Comparison of ENCODE assay signal across 31 mouse cellular contexts in genomic region chr1:34259898-34260297, GRCm38 (mm10).
A peak's percentile ranks its signal among the peaks of the same experiment; 100 is the strongest.
DNase-seq lines count a peak whose midpoint lies in the region; ATAC-seq lines count a peak whose summit lies in the region.
"Had no signal": no experiment of that assay in that cellular context is flagged by ENCODE, and none has a peak within 500 bp of the region (broad histone marks: within the 10 kb centered on the region; RNA-seq: fewer than 3 reads in every experiment).

No protein-coding gene starts in this region.

- 0 out of 2 replicates have a peak, but pooled peaks cover 2% of the 10 kb centered on the region for H3K4me1 ChIP-seq in heart, embryonic 10.5 days
- peaks cover 17% of the 10 kb centered on the region for H3K4me1 ChIP-seq in heart, embryonic 16.5 days (ENCODE audit: control insufficient read depth, insufficient read depth, low read length)
- peaks cover 3% of the 10 kb centered on the region for H3K4me1 ChIP-seq in liver, embryonic 16.5 days (ENCODE audit: control insufficient read depth, low read depth, low read length)
- H3K4me1 ChIP-seq in liver, embryonic 12.5 days: peaks cover 12% of the 10 kb centered on the region; the same call in 1 of the 2 replicates
- H3K4me1 ChIP-seq: embryonic facial prominence, embryonic 13.5 days; forebrain, embryonic 10.5 days; forebrain, embryonic 15.5 days; kidney, embryonic 15.5 days; limb, embryonic 12.5 days; lung, embryonic 15.5 days; megakaryocyte, embryonic 14.5 days; midbrain, embryonic 13.5 days; neural tube, embryonic 13.5 days had no signal

- no peaks in the 10 kb centered on the region for H3K27me3 ChIP-seq in heart, embryonic 10.5 days (ENCODE audit: insufficient read depth, poor library complexity, severe bottlenecking)
- no peaks in the 10 kb centered on the region for H3K27me3 ChIP-seq in heart, embryonic 16.5 days (ENCODE audit: control insufficient read depth, insufficient read depth, low read length)
- H3K27me3 ChIP-seq in liver, embryonic 16.5 days (ENCODE audit: control insufficient read depth, insufficient read depth, low read depth, low read length): no peaks in the 10 kb centered on the region
- H3K27me3 ChIP-seq in liver, embryonic 12.5 days (replicated peaks): no peaks in the 10 kb centered on the region
- H3K27me3 ChIP-seq: embryonic facial prominence, embryonic 13.5 days; forebrain, embryonic 15.5 days; kidney, embryonic 15.5 days; limb, embryonic 12.5 days; lung, embryonic 15.5 days; megakaryocyte, embryonic 14.5 days; midbrain, embryonic 13.5 days; neural tube, embryonic 13.5 days had no signal

- H3K4me3 ChIP-seq in heart, embryonic 10.5 days: no peak overlapping the region
- no peak overlapping the region for H3K4me3 ChIP-seq in heart, embryonic 16.5 days (ENCODE audit: low read length)
- H3K4me3 ChIP-seq in liver, embryonic 16.5 days (ENCODE audit: low read depth, low read length): no peak overlapping the region
- no peak overlapping the region for H3K4me3 ChIP-seq in liver, embryonic 12.5 days
- H3K4me3 ChIP-seq: embryonic facial prominence, embryonic 13.5 days; forebrain, embryonic 10.5 days; forebrain, embryonic 15.5 days; gastrocnemius, adult 2 months; kidney, embryonic 15.5 days; layer of hippocampus, adult 2 months; left cerebral cortex, adult 2 months; limb, embryonic 12.5 days; lung, embryonic 15.5 days; megakaryocyte, embryonic 14.5 days; midbrain, embryonic 13.5 days; neural tube, embryonic 13.5 days had no signal

- intact Hi-C loops in heart, postnatal 10 days (cut with DNase I): loop anchor here (5.0 kb wide), 1 partner anchor 43 kb away; no protein-coding TSS in a partner anchor

- H3K9ac ChIP-seq in heart, embryonic 16.5 days (ENCODE audit: low read length): no peak overlapping the region
- no peak overlapping the region for H3K9ac ChIP-seq in liver, embryonic 16.5 days (ENCODE audit: low read depth, low read length)
- no peak overlapping the region for H3K9ac ChIP-seq in liver, embryonic 12.5 days
- H3K9ac ChIP-seq: embryonic facial prominence, embryonic 13.5 days; forebrain, embryonic 15.5 days; hindbrain, embryonic 14.5 days; kidney, embryonic 15.5 days; limb, embryonic 12.5 days; lung, embryonic 15.5 days; midbrain, embryonic 13.5 days; neural tube, embryonic 13.5 days had no signal

- DNase-seq in heart, adult 8-10 months (ENCODE audit: low spot score): peak; percentile 9
- DNase-seq in heart, embryonic 10.5 days (ENCODE audit: low spot score): no peak
- no peak for DNase-seq in heart, postnatal 10 days
- no peak for DNase-seq in gastrocnemius, adult 18-20 months (ENCODE audit: low spot score)
- DNase-seq: adrenal gland, adult 8-10 months; cerebellum, adult 11-12 months; cerebellum, adult 9-11 months; gastrocnemius, adult 2 months; gastrocnemius, postnatal 36 days; kidney, adult 18-20 months; kidney, postnatal 25 days; right cerebral cortex, postnatal 4 days; thymus, adult 18-20 months; thymus, postnatal 25 days had no signal

- WGBS in heart, embryonic 10.5 days: 82% methylated on average over 8 of the region's 8 CpGs
- WGBS in heart, embryonic 16.5 days: 52% methylated on average over 8 of the region's 8 CpGs
- WGBS in liver, embryonic 16.5 days (ENCODE audit: insufficient replicate concordance): 48% methylated on average over 8 of the region's 8 CpGs
- 66% methylated on average over 8 of the region's 8 CpGs for WGBS in liver, embryonic 12.5 days (ENCODE audit: insufficient replicate concordance)

- H3K4me2 ChIP-seq in heart, embryonic 16.5 days (ENCODE audit: low read depth, low read length): no peak overlapping the region
- H3K4me2 ChIP-seq in liver, embryonic 16.5 days (ENCODE audit: low read depth, low read length): no peak overlapping the region
- no peak overlapping the region for H3K4me2 ChIP-seq in liver, embryonic 12.5 days
- H3K4me2 ChIP-seq: embryonic facial prominence, embryonic 13.5 days; forebrain, embryonic 15.5 days; hindbrain, embryonic 14.5 days; kidney, embryonic 15.5 days; limb, embryonic 12.5 days; lung, embryonic 15.5 days; midbrain, embryonic 13.5 days; neural tube, embryonic 13.5 days had no signal

- H3K27ac ChIP-seq in heart, embryonic 10.5 days: no peak overlapping the region
- H3K27ac ChIP-seq in heart, embryonic 16.5 days (ENCODE audit: low read length): peak overlapping the region; percentile 58
- no peak overlapping the region for H3K27ac ChIP-seq in liver, embryonic 16.5 days (ENCODE audit: low read length)
- H3K27ac ChIP-seq in liver, embryonic 12.5 days: no peak overlapping the region
- H3K27ac ChIP-seq: embryonic facial prominence, embryonic 13.5 days; forebrain, embryonic 10.5 days; forebrain, embryonic 15.5 days; gastrocnemius, adult 2 months; hindbrain, embryonic 14.5 days; kidney, embryonic 15.5 days; layer of hippocampus, adult 2 months; left cerebral cortex, adult 2 months; limb, embryonic 12.5 days; lung, embryonic 15.5 days; midbrain, embryonic 13.5 days; neural tube, embryonic 13.5 days; stomach, postnatal 0 days had no signal

- H3K36me3 ChIP-seq in heart, embryonic 10.5 days: peaks cover 79% of the 10 kb centered on the region
- peaks cover 47% of the 10 kb centered on the region for H3K36me3 ChIP-seq in heart, embryonic 16.5 days (ENCODE audit: control insufficient read depth, insufficient read depth)
- H3K36me3 ChIP-seq in liver, embryonic 16.5 days (ENCODE audit: control insufficient read depth, insufficient read depth): peaks cover 17% of the 10 kb centered on the region
- H3K36me3 ChIP-seq in liver, embryonic 12.5 days: peaks cover 29% of the 10 kb centered on the region
- H3K36me3 ChIP-seq: G1E had no signal

- no peaks in the 10 kb centered on the region for H3K9me3 ChIP-seq in heart, embryonic 10.5 days
- H3K9me3 ChIP-seq in heart, embryonic 16.5 days (replicated peaks; ENCODE audit: control insufficient read depth, low read length): no peaks in the 10 kb centered on the region
- H3K9me3 ChIP-seq in liver, embryonic 16.5 days (replicated peaks; ENCODE audit: control insufficient read depth, low read length): no peaks in the 10 kb centered on the region
- no peaks in the 10 kb centered on the region for H3K9me3 ChIP-seq in liver, embryonic 12.5 days (replicated peaks)
- H3K9me3 ChIP-seq: embryonic facial prominence, embryonic 13.5 days; forebrain, embryonic 10.5 days; forebrain, embryonic 15.5 days; G1E; kidney, embryonic 15.5 days; limb, embryonic 12.5 days; lung, embryonic 15.5 days; megakaryocyte, embryonic 14.5 days; midbrain, embryonic 13.5 days; neural tube, embryonic 13.5 days had no signal

- peak; percentile 71 for ATAC-seq in heart, embryonic 16.5 days (replicated peaks; ENCODE audit: extremely low read depth, insufficient read depth, low FRiP score)
- peak; percentile 59 for ATAC-seq in liver, embryonic 16.5 days (ENCODE audit: low read depth)
- no peak for ATAC-seq in liver, embryonic 12.5 days
- ATAC-seq: forebrain, embryonic 15.5 days; midbrain, embryonic 13.5 days had no signal
